Comparison of ENCODE assay signal across 10 mouse cellular contexts in the genomic region with DNA sequence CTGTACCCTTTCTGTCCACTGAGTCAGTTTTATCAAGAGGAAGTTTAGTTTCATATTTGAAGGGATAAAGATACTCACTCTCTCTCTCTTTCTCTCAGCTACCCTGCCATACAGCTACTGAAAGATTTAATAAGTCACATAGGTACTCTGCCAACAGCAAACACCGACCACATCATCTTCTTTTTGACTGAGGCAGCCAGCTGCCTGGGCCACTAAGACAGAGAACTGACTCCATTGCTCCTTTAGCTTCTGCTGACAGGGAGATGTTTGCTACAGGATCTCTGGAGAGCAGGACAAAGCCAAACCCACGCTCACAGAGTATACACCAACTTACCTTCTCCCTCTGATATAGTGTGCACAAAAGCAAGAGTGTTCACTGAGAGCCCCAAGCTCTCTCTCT. TPM values are rescaled to one million over a fixed set of nuclear protein-coding genes. Genes with fewer than 3 reads are reported as not detected.
A peak's percentile ranks its signal among the peaks of the same experiment; 100 is the strongest.
DNase-seq lines count a peak whose midpoint lies in the region; ATAC-seq and TF ChIP-seq lines count a peak whose summit lies in the region.
"Had no signal": no experiment of that assay in that cellular context is flagged by ENCODE, and none has a peak within 500 bp of the region (broad histone marks: within the 10 kb centered on the region; RNA-seq: fewer than 3 reads in every experiment).

No protein-coding gene starts in this region.

- no peak for TF ChIP-seq CTCF in stomach, postnatal 0 days (IDR thresholded peaks at IDR 0.05; ENCODE audit: low read depth)

- no peak overlapping the region for H3K4me3 ChIP-seq in heart, embryonic 15.5 days
- H3K4me3 ChIP-seq in lung, embryonic 15.5 days = no peak overlapping the region
- no peak overlapping the region for H3K4me3 ChIP-seq in intestine, embryonic 16.5 days (ENCODE audit: low read length)
- no peak overlapping the region for H3K4me3 ChIP-seq in stomach, postnatal 0 days (ENCODE audit: low read depth, low read length)
- H3K4me3 ChIP-seq in forebrain, embryonic 12.5 days (replicated peaks) = no peak overlapping the region

- H3K4me1 ChIP-seq in heart, embryonic 15.5 days (replicated peaks) = peaks cover 98% of the 10 kb centered on the region
- H3K4me1 ChIP-seq in lung, embryonic 15.5 days = peaks cover 97% of the 10 kb centered on the region
- H3K4me1 ChIP-seq in intestine, embryonic 16.5 days (ENCODE audit: control insufficient read depth, insufficient read depth, low read length) = peaks cover 92% of the 10 kb centered on the region
- peaks cover 40% of the 10 kb centered on the region for H3K4me1 ChIP-seq in stomach, postnatal 0 days (replicated peaks; ENCODE audit: control insufficient read depth, insufficient read depth)
- H3K4me1 ChIP-seq in forebrain, embryonic 12.5 days = peaks cover 67% of the 10 kb centered on the region

- no peak for DNase-seq in heart, adult 11 months
- no peak for DNase-seq in lung, postnatal 36 days
- no peak for DNase-seq in stomach, postnatal 0 days (ENCODE audit: low spot score)
- no peak for DNase-seq in left cerebral cortex, postnatal 14 days (ENCODE audit: low spot score in 2 of 2)
- DNase-seq: cerebellum, adult 2 months; thymus, postnatal 25 days had no signal

- intact Hi-C loops in left cerebral cortex, postnatal 14 days (cut with DNase I) = no loop called here

- H3K4me2 ChIP-seq in heart, embryonic 15.5 days = no peak overlapping the region
- 0 out of 2 replicates have a peak overlapping the region, but pooled peaks have one; percentile 14 for H3K4me2 ChIP-seq in lung, embryonic 15.5 days
- H3K4me2 ChIP-seq in intestine, embryonic 16.5 days (ENCODE audit: low read depth, low read length) = no peak overlapping the region
- H3K4me2 ChIP-seq in stomach, postnatal 0 days (replicated peaks; ENCODE audit: low read depth) = peak overlapping the region; percentile 6; the same call in 1 of the 2 replicates
- no peak overlapping the region for H3K4me2 ChIP-seq in forebrain, embryonic 12.5 days

- 56% methylated on average over 2 of the region's 2 CpGs for WGBS in heart, embryonic 15.5 days
- WGBS in lung, embryonic 15.5 days = 43% methylated on average over 2 of the region's 2 CpGs
- WGBS in intestine, embryonic 16.5 days = 55% methylated on average over 2 of the region's 2 CpGs
- WGBS in stomach, postnatal 0 days = 43% methylated on average over 2 of the region's 2 CpGs
- 83% methylated on average over 2 of the region's 2 CpGs for WGBS in forebrain, embryonic 12.5 days

- no peak for TF ChIP-seq EP300 in stomach, postnatal 0 days (optimal IDR thresholded peaks at IDR 0.05)

- H3K27ac ChIP-seq in heart, embryonic 15.5 days = peak overlapping the region; percentile 97
- peak overlapping the region; percentile 78 for H3K27ac ChIP-seq in lung, embryonic 15.5 days
- H3K27ac ChIP-seq in intestine, embryonic 16.5 days (ENCODE audit: low read length) = peak overlapping the region; percentile 81; the same call in 1 of the 2 replicates
- peak overlapping the region; percentile 77 for H3K27ac ChIP-seq in stomach, postnatal 0 days (replicated peaks)
- no peak overlapping the region for H3K27ac ChIP-seq in forebrain, embryonic 12.5 days

- H3K9ac ChIP-seq in heart, embryonic 15.5 days = peak overlapping the region; percentile 23; the same call in 1 of the 2 replicates
- H3K9ac ChIP-seq in lung, embryonic 15.5 days = no peak overlapping the region
- H3K9ac ChIP-seq in intestine, embryonic 16.5 days (ENCODE audit: low read depth, low read length) = peak overlapping the region; percentile 23; the same call in 1 of the 2 replicates
- no peak overlapping the region for H3K9ac ChIP-seq in stomach, postnatal 0 days (ENCODE audit: low read length)
- no peak overlapping the region for H3K9ac ChIP-seq in forebrain, embryonic 12.5 days

- no peaks in the 10 kb centered on the region for H3K27me3 ChIP-seq in heart, embryonic 15.5 days
- H3K27me3 ChIP-seq in lung, embryonic 15.5 days = no peaks in the 10 kb centered on the region
- no peaks in the 10 kb centered on the region for H3K27me3 ChIP-seq in intestine, embryonic 16.5 days (replicated peaks; ENCODE audit: control insufficient read depth, insufficient read depth, low read length)
- no peaks in the 10 kb centered on the region for H3K27me3 ChIP-seq in stomach, postnatal 0 days (ENCODE audit: control insufficient read depth, insufficient read depth, low read length)
- peaks cover 3% of the 10 kb centered on the region; the same call in 1 of the 2 replicates for H3K27me3 ChIP-seq in forebrain, embryonic 12.5 days

- no peaks in the 10 kb centered on the region for H3K36me3 ChIP-seq in heart, embryonic 15.5 days
- H3K36me3 ChIP-seq in lung, embryonic 15.5 days = no peaks in the 10 kb centered on the region
- H3K36me3 ChIP-seq in intestine, embryonic 16.5 days (ENCODE audit: control insufficient read depth, insufficient read depth, low read length) = peaks cover 3% of the 10 kb centered on the region; the same call in 1 of the 2 replicates
- no peaks in the 10 kb centered on the region for H3K36me3 ChIP-seq in stomach, postnatal 0 days (ENCODE audit: control insufficient read depth, insufficient read depth, low read length)
- H3K36me3 ChIP-seq in forebrain, embryonic 12.5 days (replicated peaks) = peaks cover 12% of the 10 kb centered on the region; the same call in 1 of the 2 replicates

- no peak for ATAC-seq in heart, embryonic 15.5 days (replicated peaks; ENCODE audit: insufficient number of reproducible peaks, insufficient read depth, low FRiP score, low read depth)
- ATAC-seq in lung, embryonic 15.5 days (ENCODE audit: borderline replicate concordance, extremely low read depth, low FRiP score, low TSS enrichment) = no peak
- no peak for ATAC-seq in intestine, embryonic 16.5 days
- ATAC-seq in stomach, postnatal 0 days (ENCODE audit: low FRiP score, low TSS enrichment) = no peak
- ATAC-seq in forebrain, embryonic 12.5 days (ENCODE audit: low FRiP score) = no peak

- no peaks in the 10 kb centered on the region for H3K9me3 ChIP-seq in heart, embryonic 15.5 days (replicated peaks)
- no peaks in the 10 kb centered on the region for H3K9me3 ChIP-seq in lung, embryonic 15.5 days
- H3K9me3 ChIP-seq in intestine, embryonic 16.5 days (ENCODE audit: control insufficient read depth, low read length) = no peaks in the 10 kb centered on the region
- H3K9me3 ChIP-seq in stomach, postnatal 0 days (ENCODE audit: control insufficient read depth, low read length) = no peaks in the 10 kb centered on the region
- H3K9me3 ChIP-seq in forebrain, embryonic 12.5 days = no peaks in the 10 kb centered on the region

RNA-seq across cellular contexts. Expression of a gene that starts 12.8 kb away (rescaled TPM):
- polyA plus RNA-seq in heart, embryonic 15.5 days (2015; fragmentation: Nextera tagmentation; extraction: Ambion mirVana) = 236 and 281 TPM in 2 replicates
- polyA plus RNA-seq in lung, embryonic 15.5 days (2015; fragmentation: Nextera tagmentation; extraction: Ambion mirVana) = 287 and 302 TPM in 2 replicates
- 402 and 447 TPM in 2 replicates for polyA plus RNA-seq in intestine, embryonic 16.5 days (2015; fragmentation: Nextera tagmentation; extraction: Ambion mirVana)
- polyA plus RNA-seq in stomach, postnatal 0 days (2015; fragmentation: Nextera tagmentation; extraction: Ambion mirVana) = 216 and 227 TPM in 2 replicates
- total RNA-seq in left cerebral cortex, postnatal 14 days (2021) = 100 to 1,000 TPM; 177 to 205 TPM
- 159 and 171 TPM in 2 replicates for polyA plus RNA-seq in forebrain, embryonic 12.5 days (2016; fragmentation: Nextera tagmentation; extraction: Ambion mirVana)

RNA-seq across cellular contexts. Expression of a gene that starts 32.4 kb away (rescaled TPM):
- 239 and 261 TPM in 2 replicates for polyA plus RNA-seq in heart, embryonic 15.5 days (2015; fragmentation: Nextera tagmentation; extraction: Ambion mirVana)
- 360 and 364 TPM in 2 replicates for polyA plus RNA-seq in lung, embryonic 15.5 days (2015; fragmentation: Nextera tagmentation; extraction: Ambion mirVana)
- polyA plus RNA-seq in intestine, embryonic 16.5 days (2015; fragmentation: Nextera tagmentation; extraction: Ambion mirVana) = 355 and 362 TPM in 2 replicates
- polyA plus RNA-seq in stomach, postnatal 0 days (2015; fragmentation: Nextera tagmentation; extraction: Ambion mirVana) = 294 and 295 TPM in 2 replicates
- 100 to 1,000 TPM; 163 to 174 TPM for total RNA-seq in left cerebral cortex, postnatal 14 days (2021)
- 314 and 342 TPM in 2 replicates for polyA plus RNA-seq in forebrain, embryonic 12.5 days (2016; fragmentation: Nextera tagmentation; extraction: Ambion mirVana)

RNA-seq across cellular contexts. Expression of a gene that starts 32.6 kb away (rescaled TPM):
- 2.8 and 7.6 TPM in 2 replicates for polyA plus RNA-seq in heart, embryonic 15.5 days (2015; fragmentation: Nextera tagmentation; extraction: Ambion mirVana)
- 7.4 and 9.8 TPM in 2 replicates for polyA plus RNA-seq in lung, embryonic 15.5 days (2015; fragmentation: Nextera tagmentation; extraction: Ambion mirVana)
- 6.9 and 7.3 TPM in 2 replicates for polyA plus RNA-seq in intestine, embryonic 16.5 days (2015; fragmentation: Nextera tagmentation; extraction: Ambion mirVana)
- 3.0 and 3.6 TPM in 2 replicates for polyA plus RNA-seq in stomach, postnatal 0 days (2015; fragmentation: Nextera tagmentation; extraction: Ambion mirVana)
- 1 to 10 TPM; 2.0 to 3.7 TPM for total RNA-seq in left cerebral cortex, postnatal 14 days (2021)
- polyA plus RNA-seq in forebrain, embryonic 12.5 days (2016; fragmentation: Nextera tagmentation; extraction: Ambion mirVana) = 5.0 and 5.7 TPM in 2 replicates

Comparison
In these comparisons a context has a peak if more than half of its experiments do, and no peak if none do; other contexts are left out.
1. H3K4me2 ChIP-seq: peak in lung, embryonic 15.5 days (single experiment) and stomach, postnatal 0 days (single experiment); none in heart, embryonic 15.5 days (single experiment), intestine, embryonic 16.5 days (single experiment) and forebrain, embryonic 12.5 days (single experiment).
2. H3K9ac ChIP-seq: peak in heart, embryonic 15.5 days (single experiment) and intestine, embryonic 16.5 days (single experiment); none in lung, embryonic 15.5 days (single experiment), stomach, postnatal 0 days (single experiment) and forebrain, embryonic 12.5 days (single experiment).